Mouse (Mus musculus): Measurements from ENCODE around the gene Nxpe4. TPM values are rescaled to one million over a fixed set of nuclear protein-coding genes. Genes with fewer than 3 reads are reported as not detected.
A peak's percentile ranks its signal among the peaks of the same experiment; 100 is the strongest.

The Nxpe4 gene
- polyA plus RNA-seq, 1 experiment: 0.54 TPM

DNA sequence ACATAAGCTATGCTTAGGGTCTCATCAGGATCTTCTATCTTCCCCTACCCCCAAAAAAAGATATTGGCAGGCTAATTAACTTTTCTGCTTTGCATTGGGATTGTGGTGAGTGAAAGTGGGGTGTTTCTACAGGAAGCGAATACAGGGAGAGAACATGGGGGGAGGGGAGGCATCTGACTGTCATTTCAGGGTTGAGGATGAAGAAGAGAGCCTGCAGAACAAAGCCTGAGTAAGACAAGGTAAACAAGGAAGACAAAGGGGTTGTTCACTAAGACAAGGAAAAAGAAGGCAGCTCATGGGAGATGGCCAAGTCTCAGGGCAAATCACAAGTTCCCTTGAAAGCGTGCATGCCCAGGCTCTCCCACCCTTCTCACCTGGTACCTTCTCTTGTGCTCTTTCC, 256.6 kb downstream of the Nxpe4 start:
- no peak for TF ChIP-seq CTCF (IDR thresholded peaks at IDR 0.05; ENCODE audit: borderline replicate concordance, control insufficient read depth, extremely low read depth, insufficient read depth, low read length, poor library complexity)
- no peak for TF ChIP-seq POLR2A (IDR thresholded peaks at IDR 0.05; ENCODE audit: control insufficient read depth, extremely low read depth, insufficient read depth, low read length, poor library complexity)
- Histone ChIP-seq H3K4me3 (ENCODE audit: control insufficient read depth, insufficient read depth, low read length) (no peak overlapping the region), H3K36me3 (ENCODE audit: control insufficient read depth, insufficient read depth, low read length) (no peaks in the 10 kb centered on the region), H3K27me3 (ENCODE audit: control insufficient read depth, insufficient read depth, low read length) (no peaks in the 10 kb centered on the region), H3K27ac (ENCODE audit: control insufficient read depth, insufficient read depth, low read length) (no peak overlapping the region), H3K4me1 (replicated peaks; ENCODE audit: control insufficient read depth, insufficient read depth, low read length) (peaks cover 7% of the 10 kb centered on the region)
- 46% methylated on average over 2 of the region's 2 CpGs for WGBS
- DNase-seq: peak; percentile 44

DNA sequence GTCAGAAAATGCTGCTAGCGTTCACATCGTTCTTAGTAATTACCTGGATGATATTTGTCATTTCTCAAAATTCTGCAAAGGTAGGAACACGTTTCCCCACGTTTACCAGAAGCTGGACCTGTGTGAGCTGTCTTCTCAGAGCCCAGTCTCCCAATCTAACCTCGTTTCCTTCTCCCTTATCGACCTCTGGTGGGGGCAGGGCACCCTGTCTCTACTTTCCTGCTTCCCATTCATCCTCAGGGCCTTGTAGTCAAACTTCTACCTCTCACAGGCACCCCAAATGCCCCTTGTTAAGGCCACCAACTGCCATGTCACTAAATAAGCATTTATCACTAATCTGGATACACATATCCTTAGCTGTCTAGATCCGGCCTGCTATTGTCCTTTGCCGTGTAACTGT, 257.0 kb downstream of the Nxpe4 start:
- DNase-seq: no peak
- WGBS: 63% methylated on average over 8 of the region's 8 CpGs
- no peak overlapping the region for H3K4me3 ChIP-seq (ENCODE audit: control insufficient read depth, insufficient read depth, low read length)
- no peaks in the 10 kb centered on the region for H3K27me3 ChIP-seq (ENCODE audit: control insufficient read depth, insufficient read depth, low read length)
- no peaks in the 10 kb centered on the region for H3K36me3 ChIP-seq (ENCODE audit: control insufficient read depth, insufficient read depth, low read length)
- no peak for TF ChIP-seq POLR2A (IDR thresholded peaks at IDR 0.05; ENCODE audit: control insufficient read depth, extremely low read depth, insufficient read depth, low read length, poor library complexity)
- no peak for TF ChIP-seq CTCF (IDR thresholded peaks at IDR 0.05; ENCODE audit: borderline replicate concordance, control insufficient read depth, extremely low read depth, insufficient read depth, low read length, poor library complexity)
- H3K4me1 ChIP-seq (replicated peaks; ENCODE audit: control insufficient read depth, insufficient read depth, low read length): peaks cover 5% of the 10 kb centered on the region; the same call in 1 of the 2 replicates
- H3K27ac ChIP-seq (ENCODE audit: control insufficient read depth, insufficient read depth, low read length): no peak overlapping the region

DNA sequence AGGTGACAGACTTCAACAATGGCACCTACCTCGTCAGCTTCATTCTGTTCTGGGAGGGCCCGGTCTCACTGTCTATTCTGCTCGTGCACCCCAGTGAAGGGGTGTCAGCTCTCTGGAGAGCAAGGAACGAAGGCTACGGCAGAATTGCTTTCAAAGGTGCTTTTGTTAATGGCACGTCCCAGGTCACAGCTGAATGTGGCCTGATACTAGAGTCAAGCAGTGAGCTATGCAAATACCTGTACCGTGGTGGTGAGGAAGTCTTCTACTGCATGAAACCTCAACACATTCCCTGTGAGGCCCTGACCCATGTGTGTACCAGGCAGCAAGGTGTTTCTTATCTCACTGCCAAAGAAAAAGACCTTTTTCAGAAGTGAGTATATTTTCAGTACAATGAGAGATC, 258.6 kb downstream of the Nxpe4 start:
- WGBS: 83% methylated on average over 7 of the region's 7 CpGs
- TF ChIP-seq CTCF (IDR thresholded peaks at IDR 0.05; ENCODE audit: borderline replicate concordance, control insufficient read depth, extremely low read depth, insufficient read depth, low read length, poor library complexity) (no peak), POLR2A (IDR thresholded peaks at IDR 0.05; ENCODE audit: control insufficient read depth, extremely low read depth, insufficient read depth, low read length, poor library complexity) (no peak)
- no peaks in the 10 kb centered on the region for H3K36me3 ChIP-seq (ENCODE audit: control insufficient read depth, insufficient read depth, low read length)
- DNase-seq: no peak
- no peak overlapping the region for H3K27ac ChIP-seq (ENCODE audit: control insufficient read depth, insufficient read depth, low read length)
- peaks cover 5% of the 10 kb centered on the region; the same call in 1 of the 2 replicates for H3K4me1 ChIP-seq (replicated peaks; ENCODE audit: control insufficient read depth, insufficient read depth, low read length)
- H3K27me3 ChIP-seq (ENCODE audit: control insufficient read depth, insufficient read depth, low read length): no peaks in the 10 kb centered on the region
- no peak overlapping the region for H3K4me3 ChIP-seq (ENCODE audit: control insufficient read depth, insufficient read depth, low read length)

- WGBS: 95% methylated on average over 2 of the region's 2 CpGs
- Histone ChIP-seq H3K27ac (ENCODE audit: control insufficient read depth, insufficient read depth, low read length) (no peak overlapping the region), H3K27me3 (ENCODE audit: control insufficient read depth, insufficient read depth, low read length) (no peaks in the 10 kb centered on the region), H3K4me1 (replicated peaks; ENCODE audit: control insufficient read depth, insufficient read depth, low read length) (peaks cover 5% of the 10 kb centered on the region; the same call in 1 of the 2 replicates), H3K36me3 (ENCODE audit: control insufficient read depth, insufficient read depth, low read length) (no peaks in the 10 kb centered on the region), H3K4me3 (ENCODE audit: control insufficient read depth, insufficient read depth, low read length) (no peak overlapping the region)
- no peak for DNase-seq
- no peak for TF ChIP-seq POLR2A (IDR thresholded peaks at IDR 0.05; ENCODE audit: control insufficient read depth, extremely low read depth, insufficient read depth, low read length, poor library complexity)
- TF ChIP-seq CTCF (IDR thresholded peaks at IDR 0.05; ENCODE audit: borderline replicate concordance, control insufficient read depth, extremely low read depth, insufficient read depth, low read length, poor library complexity): no peak
These were observed 259.2 kb downstream of the Nxpe4 start for GRCm38 (mm10) chr9:48421029-48421428.

- no peaks in the 10 kb centered on the region for H3K27me3 ChIP-seq (ENCODE audit: control insufficient read depth, insufficient read depth, low read length)
- H3K4me3 ChIP-seq (ENCODE audit: control insufficient read depth, insufficient read depth, low read length): no peak overlapping the region
- WGBS: 90% methylated on average over 2 of the region's 2 CpGs
- H3K27ac ChIP-seq (ENCODE audit: control insufficient read depth, insufficient read depth, low read length): no peak overlapping the region
- H3K36me3 ChIP-seq (ENCODE audit: control insufficient read depth, insufficient read depth, low read length): no peaks in the 10 kb centered on the region
- TF ChIP-seq POLR2A (IDR thresholded peaks at IDR 0.05; ENCODE audit: control insufficient read depth, extremely low read depth, insufficient read depth, low read length, poor library complexity) (no peak), CTCF (IDR thresholded peaks at IDR 0.05; ENCODE audit: borderline replicate concordance, control insufficient read depth, extremely low read depth, insufficient read depth, low read length, poor library complexity) (no peak)
- H3K4me1 ChIP-seq (replicated peaks; ENCODE audit: control insufficient read depth, insufficient read depth, low read length): peaks cover 5% of the 10 kb centered on the region; the same call in 1 of the 2 replicates
- DNase-seq: no peak
These were observed 259.7 kb downstream of the Nxpe4 start for GRCm38 (mm10) chr9:48421561-48421960.

DNA sequence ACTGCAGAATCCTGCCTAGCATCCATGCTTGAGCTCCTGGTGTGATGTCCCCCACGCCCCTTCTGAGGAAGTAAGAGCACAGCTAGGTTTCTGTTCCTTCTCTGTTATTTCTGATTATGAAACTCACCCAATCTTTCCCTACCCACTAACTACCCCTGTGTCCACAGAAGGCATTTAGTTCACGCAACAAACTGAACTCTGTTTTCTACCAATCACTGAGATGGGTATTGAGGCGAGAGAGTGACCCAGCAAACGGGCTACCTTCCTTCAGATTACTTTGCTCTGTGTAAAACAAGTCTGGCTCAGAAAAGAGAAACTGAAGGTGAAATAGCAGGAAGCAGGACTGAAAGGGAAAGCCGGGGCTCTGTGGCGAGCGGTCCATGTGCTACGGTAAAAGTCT, 260.6 kb downstream of the Nxpe4 start:
- H3K27ac ChIP-seq (ENCODE audit: control insufficient read depth, insufficient read depth, low read length): no peak overlapping the region
- no peak for DNase-seq
- 20% methylated on average over 8 of the region's 8 CpGs for WGBS
- no peak for TF ChIP-seq POLR2A (IDR thresholded peaks at IDR 0.05; ENCODE audit: control insufficient read depth, extremely low read depth, insufficient read depth, low read length, poor library complexity)
- TF ChIP-seq CTCF (IDR thresholded peaks at IDR 0.05; ENCODE audit: borderline replicate concordance, control insufficient read depth, extremely low read depth, insufficient read depth, low read length, poor library complexity): no peak
- no peaks in the 10 kb centered on the region for H3K36me3 ChIP-seq (ENCODE audit: control insufficient read depth, insufficient read depth, low read length)
- H3K4me1 ChIP-seq (replicated peaks; ENCODE audit: control insufficient read depth, insufficient read depth, low read length): peaks cover 5% of the 10 kb centered on the region; the same call in 1 of the 2 replicates
- H3K4me3 ChIP-seq (ENCODE audit: control insufficient read depth, insufficient read depth, low read length): no peak overlapping the region
- no peaks in the 10 kb centered on the region for H3K27me3 ChIP-seq (ENCODE audit: control insufficient read depth, insufficient read depth, low read length)

DNA sequence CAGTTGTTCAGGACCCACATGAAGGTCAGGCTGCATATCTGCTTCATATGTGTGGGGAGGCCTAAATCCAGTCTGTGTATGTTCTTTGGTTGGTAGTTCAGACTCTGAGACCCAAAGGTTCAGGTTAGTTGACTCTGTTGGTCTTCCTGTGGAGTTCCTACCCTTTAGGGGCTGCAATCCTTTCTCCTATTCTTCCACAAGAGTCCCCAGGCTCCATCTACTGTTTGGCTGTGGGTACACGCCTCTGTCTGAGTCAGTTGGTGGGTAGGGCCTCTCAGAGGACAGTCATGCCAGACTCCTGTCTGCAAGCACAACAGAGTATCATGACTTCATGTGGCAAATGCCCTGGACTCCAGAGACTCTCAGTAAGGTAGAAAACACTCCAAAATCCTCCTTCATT, 261.4 kb downstream of the Nxpe4 start:
- H3K27ac ChIP-seq (ENCODE audit: control insufficient read depth, insufficient read depth, low read length): no peak overlapping the region
- peaks cover 5% of the 10 kb centered on the region; the same call in 1 of the 2 replicates for H3K4me1 ChIP-seq (replicated peaks; ENCODE audit: control insufficient read depth, insufficient read depth, low read length)
- H3K36me3 ChIP-seq (ENCODE audit: control insufficient read depth, insufficient read depth, low read length): no peaks in the 10 kb centered on the region
- 60% methylated on average over 1 of the region's 1 CpGs for WGBS
- DNase-seq: no peak
- H3K4me3 ChIP-seq (ENCODE audit: control insufficient read depth, insufficient read depth, low read length): no peak overlapping the region
- no peaks in the 10 kb centered on the region for H3K27me3 ChIP-seq (ENCODE audit: control insufficient read depth, insufficient read depth, low read length)
- no peak for TF ChIP-seq CTCF (IDR thresholded peaks at IDR 0.05; ENCODE audit: borderline replicate concordance, control insufficient read depth, extremely low read depth, insufficient read depth, low read length, poor library complexity)
- TF ChIP-seq POLR2A (IDR thresholded peaks at IDR 0.05; ENCODE audit: control insufficient read depth, extremely low read depth, insufficient read depth, low read length, poor library complexity): no peak

All from thymus, adult 2 months (tissue).